Mouse (Mus musculus) thymus, postnatal 14 days (tissue): ENCODE measurements around the gene Spred3.
"Not testable (repeated sequence)": the region's sequence is repeated elsewhere in the genome, so short reads cannot be mapped to it uniquely, and the experiment has no call there.

Experiments
- DNase-seq: peaks from one replicate; pipeline ENCODE4 v3.0.0; 2021

The Spred3 gene

GRCm38 (mm10) chr7:29168791-29169230, 1.4 kb downstream of the Spred3 start:
- no peak for DNase-seq

GRCm38 (mm10) chr7:29168121-29168695, 2.0 kb downstream of the Spred3 start:
- DNase-seq = no peak

- DNase-seq = no peak
These were observed 2.6 kb downstream of the Spred3 start for GRCm38 (mm10) chr7:29167656-29168055.

- peak; percentile 58 for DNase-seq
These were observed 7.3 kb downstream of the Spred3 start for GRCm38 (mm10) chr7:29162750-29163525.

GRCm38 (mm10) chr7:29162294-29162693, 7.9 kb downstream of the Spred3 start:
- DNase-seq = no peak

- no peak for DNase-seq
These were observed 11.9 kb downstream of the Spred3 start for GRCm38 (mm10) chr7:29158264-29158663.

- DNase-seq = peak; percentile 90
These were observed 14.1 kb downstream of the Spred3 start, which contains the start of gene Fam98c for GRCm38 (mm10) chr7:29155838-29156782. TSS of gene Fam98c (minus strand) at chr7:29156234.

- peak; percentile 90 for DNase-seq
These were observed 14.9 kb downstream of the Spred3 start for GRCm38 (mm10) chr7:29155196-29155837.

- peak; percentile 53 for DNase-seq
These were observed 16.0 kb downstream of the Spred3 start for GRCm38 (mm10) chr7:29154018-29154720.

- peak; percentile 58 for DNase-seq
These were observed 18.7 kb downstream of the Spred3 start for GRCm38 (mm10) chr7:29151486-29151885.

- no peak for DNase-seq
These were observed 21.4 kb downstream of the Spred3 start for GRCm38 (mm10) chr7:29148771-29149170.

- no peak for DNase-seq
These were observed 23.4 kb downstream of the Spred3 start for GRCm38 (mm10) chr7:29146625-29147367.

GRCm38 (mm10) chr7:29144006-29144405, 26.2 kb downstream of the Spred3 start:
- no peak for DNase-seq

- peak; percentile 74 for DNase-seq
These were observed 28.8 kb downstream of the Spred3 start for GRCm38 (mm10) chr7:29141416-29141815.

GRCm38 (mm10) chr7:29139237-29139636, 31.0 kb downstream of the Spred3 start:
- DNase-seq = not testable (repeated sequence)

- DNase-seq = no peak
These were observed 32.8 kb downstream of the Spred3 start for GRCm38 (mm10) chr7:29137429-29137828.

GRCm38 (mm10) chr7:29134693-29135386, 35.4 kb downstream of the Spred3 start, which contains the start of gene Rasgrp4:
TSS of gene Rasgrp4 (plus strand) at chr7:29134851.
- DNase-seq = peak; percentile 94

GRCm38 (mm10) chr7:29134230-29134629, 36.0 kb downstream of the Spred3 start:
- DNase-seq = no peak

GRCm38 (mm10) chr7:29128725-29129124, 41.5 kb downstream of the Spred3 start:
- peak; percentile 59 for DNase-seq

GRCm38 (mm10) chr7:29126173-29126915, 43.9 kb downstream of the Spred3 start:
- peak; percentile 88 for DNase-seq
